Mouse (Mus musculus) bone marrow, adult 2 months (tissue): Measurements from ENCODE around the gene Sept9. TPM values are rescaled to one million over a fixed set of nuclear protein-coding genes. Genes with fewer than 3 reads are reported as not detected.
"Not testable (repeated sequence)": the region's sequence is repeated elsewhere in the genome, so short reads cannot be mapped to it uniquely, and the experiment has no call there.

Experiments used
- H3K27ac ChIP-seq: fragments of 200-500 bp; 2 replicates; pipeline ENCODE4 v1.5.1; 2012; ENCODE audit warnings: low read depth, mild to moderate bottlenecking, control low read depth, inconsistent platforms, low read length; ENCODE audit not compliant: control insufficient read depth, poor library complexity, insufficient read depth
- H3K4me1 ChIP-seq: fragments of 200-500 bp; 2 replicates; pipeline ENCODE4 v1.6.1; 2011; ENCODE audit warnings: low read length; ENCODE audit not compliant: control insufficient read depth, insufficient read depth
- H3K4me3 ChIP-seq: fragments of 200-500 bp; replicated peaks from 2 replicates; pipeline ENCODE3; 2011; ENCODE audit warnings: mild to moderate bottlenecking, low read depth, low read length, control low read depth; ENCODE audit not compliant: control insufficient read depth
- CTCF ChIP-seq: fragments of 200-500 bp; IDR thresholded peaks from 2 replicates; pipeline ENCODE4 v1.5.1; 2011; ENCODE audit warnings: low read length, control low read depth; ENCODE audit not compliant: control insufficient read depth, insufficient read depth
- POLR2A ChIP-seq: fragments of 200-500 bp; IDR thresholded peaks from 2 replicates; pipeline ENCODE4 v1.6.1; 2011; ENCODE audit warnings: low read depth, mild to moderate bottlenecking, control low read depth, low read length, borderline replicate concordance; ENCODE audit not compliant: control insufficient read depth
- WGBS: fragments of 180-500 bp; shearing (Covaris S2); methylation state at CpG from one replicate; pipeline ENCODE4 v1.1.7; 2018; 5-methylcytosine and 5-hydroxymethylcytosine counted together
- polyA plus RNA-seq: library from polyadenylated mRNA; stranded (reverse); fragments of >200 nt; gene quantifications from 2 replicates; pipeline ENCODE4 v1.2.4, GENCODE M21; 2011; ENCODE audit warnings: low replicate concordance; ENCODE audit not compliant: missing spikeins, insufficient read depth, insufficient read length

Sept9 gene
- polyA plus RNA-seq, 1 experiment: 51.6 TPM

- Histone ChIP-seq H3K4me3 (no peak overlapping the region), H3K27ac (no peak overlapping the region), H3K4me1 (peaks cover 18% of the 10 kb centered on the region)
- WGBS: 55% methylated on average over 7 of the region's 7 CpGs
- TF ChIP-seq POLR2A: no peak
- peak; percentile 9; the same call in 1 of the 2 replicates for TF ChIP-seq CTCF
Measured at GRCm38 (mm10) chr11:117336081-117336788, 136.8 kb downstream of the Sept9 start.

GRCm38 (mm10) chr11:117337749-117338148, 138.3 kb downstream of the Sept9 start:
- WGBS: 57% methylated on average over 9 of the region's 9 CpGs
- peak overlapping the region; percentile 36; the same call in 1 of the 2 replicates for H3K27ac ChIP-seq
- no peak overlapping the region for H3K4me3 ChIP-seq
- peaks cover 16% of the 10 kb centered on the region for H3K4me1 ChIP-seq
- TF ChIP-seq CTCF (no peak), POLR2A (no peak)

- Histone ChIP-seq H3K4me1 (peaks cover 16% of the 10 kb centered on the region), H3K27ac (peak overlapping the region; percentile 36), H3K4me3 (no peak overlapping the region)
- 5% methylated on average over 8 of the region's 8 CpGs for WGBS
- TF ChIP-seq CTCF: no peak
- no peak for TF ChIP-seq POLR2A
Measured at GRCm38 (mm10) chr11:117338503-117338902, 139.0 kb downstream of the Sept9 start.

- 34% methylated on average over 3 of the region's 3 CpGs for WGBS
- Histone ChIP-seq H3K27ac (peak overlapping the region; percentile 36; the same call in 1 of the 2 replicates), H3K4me1 (peaks cover 21% of the 10 kb centered on the region), H3K4me3 (no peak overlapping the region)
- TF ChIP-seq CTCF: no peak
- no peak for TF ChIP-seq POLR2A
Measured at GRCm38 (mm10) chr11:117339050-117339449, 139.6 kb downstream of the Sept9 start.

- 85% methylated on average over 7 of the region's 7 CpGs for WGBS
- TF ChIP-seq CTCF: no peak
- TF ChIP-seq POLR2A: no peak
- Histone ChIP-seq H3K27ac (no peak overlapping the region), H3K4me1 (peaks cover 22% of the 10 kb centered on the region), H3K4me3 (no peak overlapping the region)
Measured at GRCm38 (mm10) chr11:117341218-117341617, 141.8 kb downstream of the Sept9 start.

- no peak for TF ChIP-seq CTCF
- no peak for TF ChIP-seq POLR2A
- WGBS: 85% methylated on average over 7 of the region's 7 CpGs
- Histone ChIP-seq H3K4me3 (no peak overlapping the region), H3K27ac (no peak overlapping the region), H3K4me1 (peaks cover 21% of the 10 kb centered on the region)
Measured at GRCm38 (mm10) chr11:117342076-117342475, 142.6 kb downstream of the Sept9 start.

- WGBS: 87% methylated on average over 6 of the region's 6 CpGs
- peaks cover 21% of the 10 kb centered on the region for H3K4me1 ChIP-seq
- H3K27ac ChIP-seq, H3K4me3 ChIP-seq: not testable (repeated sequence)
Measured at GRCm38 (mm10) chr11:117342490-117342889, 143.0 kb downstream of the Sept9 start.

- Histone ChIP-seq H3K4me1 (peaks cover 16% of the 10 kb centered on the region), H3K27ac (peak overlapping the region; percentile 43), H3K4me3 (no peak overlapping the region)
- 64% methylated on average over 5 of the region's 5 CpGs for WGBS
- TF ChIP-seq CTCF: no peak
- TF ChIP-seq POLR2A: no peak
Measured at GRCm38 (mm10) chr11:117343800-117344199, 144.3 kb downstream of the Sept9 start.
